Mouse (Mus musculus) erythroblast, embryonic 14.5 days (primary cell): ENCODE measurements around the gene Cd4. TPM values are rescaled to one million over a fixed set of nuclear protein-coding genes. Genes with fewer than 3 reads are reported as not detected.
"Not testable (repeated sequence)": the region's sequence is repeated elsewhere in the genome, so short reads cannot be mapped to it uniquely, and the experiment has no call there.

Experiments
- H3K27me3 ChIP-seq: 2 replicates; pipeline ENCODE4 v1.6.1; 2012; ENCODE audit warnings: inconsistent platforms; ENCODE audit not compliant: control insufficient read depth
- H3K36me3 ChIP-seq: 2 replicates; pipeline ENCODE4 v1.6.1; 2012; ENCODE audit warnings: mild to moderate bottlenecking, inconsistent platforms; ENCODE audit not compliant: control insufficient read depth
- H3K4me1 ChIP-seq: 2 replicates; pipeline ENCODE4 v1.6.1; 2012; ENCODE audit warnings: inconsistent platforms; ENCODE audit not compliant: control insufficient read depth
- H3K4me3 ChIP-seq: replicated peaks from 2 replicates; pipeline ENCODE3; 2012; ENCODE audit warnings: moderate library complexity, mild to moderate bottlenecking, inconsistent platforms
- H3K9me3 ChIP-seq: 2 replicates; pipeline ENCODE4 v1.6.1; 2012; ENCODE audit warnings: low read length, inconsistent platforms, mixed read lengths; ENCODE audit not compliant: control insufficient read depth
- GATA1 ChIP-seq: IDR thresholded peaks from 2 replicates; pipeline ENCODE4 v1.6.1; 2012; ENCODE audit warnings: low read length, inconsistent platforms, mixed read lengths
- TAL1 ChIP-seq: IDR thresholded peaks from 3 replicates; pipeline ENCODE4 v1.6.1; 2012; ENCODE audit warnings: low read length, inconsistent platforms, mixed read lengths
- polyA plus RNA-seq: library from polyadenylated mRNA; stranded (reverse); fragments of >175 nt; gene quantifications from 2 replicates; pipeline ENCODE4 v1.2.3, GENCODE M21; 2012

Cd4 gene
- polyA plus RNA-seq, 1 experiment = not detected

DNA sequence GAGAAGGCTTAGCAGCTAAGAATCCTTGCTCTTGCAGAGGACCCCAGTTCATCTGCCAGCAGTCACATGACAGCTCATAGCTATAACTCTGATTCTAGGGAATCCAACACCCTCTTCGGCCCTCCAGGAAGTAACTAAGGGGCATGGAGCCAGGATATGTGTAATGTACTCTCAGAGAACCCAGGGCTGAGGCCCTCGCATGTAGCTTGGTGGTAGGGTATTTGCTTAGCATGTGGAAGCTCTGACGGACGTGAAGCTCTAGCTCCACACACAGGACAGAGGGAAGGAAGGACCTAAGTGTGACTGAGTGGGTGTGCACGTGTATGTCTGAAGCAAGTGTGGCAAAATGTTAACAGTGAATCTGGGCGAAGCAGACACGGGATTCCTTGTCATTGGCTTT is 51.6 kb downstream of the Cd4 start:
- H3K4me3 ChIP-seq = no peak overlapping the region
- H3K27me3 ChIP-seq = peaks cover 12% of the 10 kb centered on the region
- TF ChIP-seq GATA1 (no peak), TAL1 (no peak)
- H3K4me1 ChIP-seq = peaks cover 32% of the 10 kb centered on the region
- H3K9me3 ChIP-seq = no peaks in the 10 kb centered on the region
- peaks cover 52% of the 10 kb centered on the region for H3K36me3 ChIP-seq

DNA sequence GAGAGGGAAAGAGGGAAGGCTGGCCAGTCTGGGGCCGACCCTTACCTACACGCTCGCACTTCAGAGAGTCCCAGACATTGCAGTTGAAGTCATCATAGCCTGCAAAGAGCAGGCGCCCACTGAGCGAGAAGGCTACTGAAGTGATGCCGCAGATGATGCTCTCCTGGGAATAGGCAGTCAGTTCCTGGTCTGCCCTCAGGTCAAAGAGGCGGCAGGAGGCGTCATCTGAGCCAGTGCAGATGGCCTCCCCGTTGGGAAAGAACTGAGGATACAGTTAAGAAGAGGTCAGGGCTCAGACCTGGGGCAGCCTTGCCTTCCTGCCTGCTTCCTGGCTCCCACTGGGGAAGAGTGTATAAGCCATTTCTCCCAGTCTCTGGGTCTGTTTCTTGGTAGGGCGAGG is 52.5 kb downstream of the Cd4 start:
- Histone ChIP-seq H3K4me1 (peaks cover 38% of the 10 kb centered on the region), H3K36me3 (peaks cover 58% of the 10 kb centered on the region), H3K4me3 (no peak overlapping the region), H3K27me3 (peaks cover 12% of the 10 kb centered on the region), H3K9me3 (no peaks in the 10 kb centered on the region)
- TF ChIP-seq TAL1 (no peak), GATA1 (no peak)

DNA sequence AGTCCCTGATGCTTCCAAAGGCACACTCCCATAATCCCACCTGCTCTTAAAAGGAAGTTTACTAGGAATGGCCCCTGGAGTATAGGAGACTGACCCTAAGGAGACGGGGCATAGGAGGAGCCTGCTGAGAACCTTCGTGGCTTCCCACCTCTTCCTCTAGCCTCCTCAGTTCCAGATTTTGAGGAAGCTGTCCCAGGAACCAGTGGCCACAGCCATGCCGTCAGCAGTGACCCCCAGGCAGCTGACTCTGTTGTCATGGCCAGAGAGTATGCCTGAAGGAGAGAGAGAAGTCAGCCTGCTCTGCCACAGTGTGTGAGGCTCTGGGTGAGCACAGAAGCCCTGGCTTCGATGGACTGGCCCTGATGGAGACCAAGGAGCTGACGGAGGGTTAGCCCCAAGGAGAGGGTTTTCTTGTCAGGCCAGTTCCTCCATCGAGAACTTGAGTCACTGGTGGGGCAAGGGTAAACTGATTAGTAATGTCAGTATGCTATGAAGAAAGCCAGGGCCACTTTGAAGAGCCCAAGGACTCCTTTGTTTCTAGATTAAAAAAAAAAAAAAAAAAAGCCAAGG is 53.4 kb downstream of the Cd4 start:
- Histone ChIP-seq H3K36me3 (peaks cover 60% of the 10 kb centered on the region), H3K9me3 (no peaks in the 10 kb centered on the region), H3K27me3 (peaks cover 6% of the 10 kb centered on the region), H3K4me1 (peaks cover 36% of the 10 kb centered on the region), H3K4me3 (no peak overlapping the region)
- TF ChIP-seq GATA1 (no peak), TAL1 (no peak)

DNA sequence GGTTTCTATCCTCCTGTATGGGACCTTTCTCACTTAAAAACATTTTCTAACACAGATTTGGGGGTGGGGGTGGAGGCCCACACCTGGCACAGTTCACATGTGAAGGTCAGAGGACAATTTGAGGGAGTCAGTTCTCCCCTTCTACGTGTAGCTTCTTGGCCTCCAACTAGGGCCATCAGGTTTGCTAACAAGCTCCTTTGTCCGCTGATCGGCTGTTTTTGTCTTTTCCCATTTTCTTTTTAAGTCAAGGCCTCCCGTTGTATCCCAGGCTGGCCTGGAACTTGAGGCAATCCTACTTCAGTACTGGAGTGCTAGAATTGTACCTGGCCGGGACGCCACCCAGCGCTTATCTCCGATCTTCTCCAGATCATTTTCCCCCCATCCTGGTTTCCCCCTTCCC is 56.4 kb downstream of the Cd4 start:
- TF ChIP-seq TAL1 = no peak
- no peak for TF ChIP-seq GATA1
- Histone ChIP-seq H3K9me3 (no peaks in the 10 kb centered on the region), H3K4me1 (peaks cover 56% of the 10 kb centered on the region), H3K27me3 (no peaks in the 10 kb centered on the region), H3K36me3 (peaks cover 69% of the 10 kb centered on the region), H3K4me3 (peak overlapping the region; percentile 74)

DNA sequence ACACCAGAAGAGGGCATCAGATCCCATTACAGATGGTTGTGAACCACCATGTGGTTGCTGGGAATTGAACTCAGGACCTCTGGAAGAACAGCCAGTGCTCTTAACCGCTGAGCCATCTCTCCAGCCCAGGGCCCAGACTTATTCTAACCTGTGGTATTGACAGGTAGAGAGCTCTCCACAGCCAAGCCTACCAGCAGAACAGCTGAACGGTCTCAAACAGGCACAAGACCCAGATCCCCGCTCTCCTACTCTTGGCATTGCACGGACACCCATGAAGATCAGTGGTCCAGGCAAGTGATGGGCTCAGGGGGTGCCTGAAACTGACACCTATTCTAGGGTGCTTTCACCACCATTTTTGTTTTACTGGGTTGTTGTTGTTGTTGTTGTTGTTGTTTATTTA is 56.8 kb downstream of the Cd4 start:
- Histone ChIP-seq H3K4me1 (peaks cover 56% of the 10 kb centered on the region), H3K4me3 (peak overlapping the region; percentile 74), H3K36me3 (peaks cover 68% of the 10 kb centered on the region)
- H3K9me3 ChIP-seq, H3K27me3 ChIP-seq: not testable (repeated sequence)

DNA sequence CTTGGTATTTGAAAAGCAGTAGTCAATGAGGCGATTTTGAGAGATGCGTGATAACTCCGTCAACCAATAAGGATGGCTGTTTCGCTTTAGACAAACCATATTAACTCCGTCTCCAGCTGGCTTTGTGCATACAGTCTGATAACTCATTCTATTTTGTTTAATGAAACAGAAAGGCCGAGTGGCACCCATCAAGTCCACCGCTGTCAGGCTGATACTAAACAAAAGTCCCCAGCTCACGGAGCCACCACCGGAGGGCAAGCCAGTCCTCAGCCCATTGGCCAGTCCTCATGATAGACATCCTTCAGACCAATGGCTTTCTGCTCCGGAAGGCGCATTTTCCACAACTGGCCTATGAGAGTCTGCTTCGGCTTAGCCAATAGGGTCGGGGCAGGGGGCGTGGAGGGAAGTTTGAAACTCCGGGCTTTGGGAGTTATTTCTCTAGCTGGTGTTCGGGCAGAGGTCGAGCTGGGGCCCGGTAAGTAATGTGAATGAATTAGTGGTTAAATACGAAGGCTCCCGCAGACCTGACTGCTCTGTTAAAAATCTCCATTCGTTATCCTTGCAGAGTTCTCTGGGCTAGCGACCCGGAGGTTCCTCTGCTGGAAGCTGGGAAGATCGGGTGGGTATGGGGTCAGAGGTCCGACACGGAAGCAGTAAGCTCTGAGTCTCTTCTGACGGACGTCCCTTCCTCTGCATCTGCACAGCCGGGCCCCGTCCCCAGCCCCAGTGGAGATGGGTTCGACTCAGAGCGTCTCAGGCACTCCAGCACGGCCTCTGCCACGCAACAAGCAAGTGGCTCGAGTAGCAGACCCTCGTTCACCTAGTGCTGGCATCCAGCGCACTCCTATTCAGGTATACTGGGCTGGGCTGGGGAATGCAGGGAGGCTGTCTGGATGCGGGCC is 58.0 kb downstream of the Cd4 start:
- TF ChIP-seq GATA1 (peak; percentile 63), TAL1 (no peak)
- no peaks in the 10 kb centered on the region for H3K27me3 ChIP-seq
- H3K9me3 ChIP-seq = no peaks in the 10 kb centered on the region
- peaks cover 49% of the 10 kb centered on the region for H3K4me1 ChIP-seq
- peaks cover 68% of the 10 kb centered on the region for H3K36me3 ChIP-seq
- H3K4me3 ChIP-seq = peak overlapping the region; percentile 74

DNA sequence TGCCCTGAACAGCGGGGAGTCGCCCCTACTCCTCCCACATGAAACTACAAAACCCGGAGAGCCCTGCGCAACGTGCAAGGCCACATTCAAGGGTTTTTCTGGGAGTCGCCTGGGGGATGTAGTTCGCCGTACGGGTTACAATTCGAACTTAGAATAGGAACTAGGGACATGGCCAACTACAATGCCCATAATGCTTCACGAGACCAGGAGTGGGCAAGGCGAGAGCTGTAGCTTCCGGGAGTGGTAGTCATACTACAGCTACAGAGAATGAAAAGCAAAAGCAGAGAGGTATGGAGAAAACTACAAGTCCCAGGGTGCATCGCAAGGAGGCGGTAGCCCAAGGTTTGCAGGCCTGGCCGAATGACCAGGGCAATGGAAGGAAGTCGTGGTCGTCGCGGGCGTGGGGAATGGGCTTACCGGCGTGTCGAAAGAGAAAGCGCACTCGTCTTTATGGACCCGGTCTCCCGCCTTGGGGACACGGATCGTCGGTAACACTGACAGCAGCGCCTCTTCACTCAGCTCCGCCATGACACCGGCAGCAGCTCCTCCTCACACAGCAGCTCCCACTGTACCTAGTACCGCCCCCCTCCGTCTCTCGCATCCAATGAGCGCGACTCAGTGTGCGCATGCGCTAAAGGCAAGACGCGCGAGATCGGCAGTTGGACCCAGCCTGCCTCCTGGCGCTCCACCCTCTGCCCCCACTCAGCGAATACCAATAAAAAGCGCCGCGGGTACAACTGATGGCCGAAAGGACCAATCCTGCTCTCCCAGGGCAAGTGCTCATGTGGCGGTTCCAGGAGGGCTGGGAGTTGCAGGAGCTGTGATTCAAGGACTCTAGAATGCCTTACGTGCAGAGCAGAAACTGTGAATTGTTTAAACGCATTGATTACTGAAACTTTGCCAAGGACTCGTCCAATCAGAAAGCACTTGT is 58.9 kb downstream of the Cd4 start, which contains the start of the genes Usp5 and Cdca3:
Gene Usp5 (minus strand): TSS at position 617 of the 931 bp plus-strand sequence.
Gene Cdca3 (plus strand): TSS at position 680 of the 931 bp plus-strand sequence.
- no peaks in the 10 kb centered on the region for H3K27me3 ChIP-seq
- TF ChIP-seq TAL1 (no peak), GATA1 (no peak)
- no peaks in the 10 kb centered on the region for H3K9me3 ChIP-seq
- peak within 1 kb of the TSS; percentile 74 for H3K4me3 ChIP-seq
- H3K4me1 ChIP-seq = peaks cover 44% of the 10 kb centered on the region
- H3K36me3 ChIP-seq = peaks cover 68% of the 10 kb centered on the region

DNA sequence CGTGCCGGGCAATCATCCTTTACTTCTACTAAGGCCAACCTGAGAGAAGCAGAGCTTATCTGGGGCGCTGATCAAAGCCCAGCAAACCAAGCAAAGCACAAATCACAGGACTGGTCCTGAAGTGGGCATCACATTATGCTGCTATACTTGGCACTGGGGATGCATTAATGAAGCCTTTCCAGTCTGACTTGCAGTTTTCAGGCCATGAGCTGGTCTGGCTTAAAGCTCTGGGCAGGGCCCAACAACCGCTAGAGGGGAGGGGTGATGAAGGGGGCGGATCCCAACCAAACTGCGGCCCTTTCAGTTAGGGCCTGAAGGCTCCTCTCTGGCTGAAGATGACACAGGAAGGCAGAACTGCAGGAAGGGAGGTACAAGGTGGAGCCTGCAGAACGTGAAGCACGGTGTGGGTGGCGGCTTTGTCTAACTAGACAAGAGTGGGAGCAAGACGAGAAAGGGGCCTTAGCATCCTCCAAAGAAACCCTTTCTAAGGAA is 59.9 kb downstream of the Cd4 start:
- no peaks in the 10 kb centered on the region for H3K27me3 ChIP-seq
- TF ChIP-seq TAL1 = no peak
- peak; percentile 87 for TF ChIP-seq GATA1
- H3K9me3 ChIP-seq = no peaks in the 10 kb centered on the region
- H3K4me1 ChIP-seq = peaks cover 42% of the 10 kb centered on the region
- peak overlapping the region; percentile 74 for H3K4me3 ChIP-seq
- peaks cover 68% of the 10 kb centered on the region for H3K36me3 ChIP-seq

DNA sequence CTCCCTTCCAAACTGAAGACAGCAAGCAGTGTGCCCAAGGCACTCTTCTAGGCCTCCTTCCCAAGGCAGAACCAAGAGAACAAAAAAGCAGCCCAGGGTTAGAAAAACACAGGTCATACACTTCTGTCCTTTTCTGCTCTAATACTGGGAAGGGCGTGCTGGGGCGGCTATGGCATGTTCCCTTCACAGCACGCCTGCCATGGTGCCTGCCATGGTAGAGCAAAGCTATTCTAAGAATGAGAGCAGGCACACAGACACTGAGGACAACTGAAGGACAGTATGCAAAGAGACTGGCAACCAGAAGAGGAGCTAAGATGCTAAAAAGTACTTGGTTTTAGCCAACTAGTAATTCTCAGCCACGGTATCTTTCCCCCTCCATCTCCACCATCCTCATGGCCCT is 66.0 kb downstream of the Cd4 start:
- Histone ChIP-seq H3K36me3 (peaks cover 98% of the 10 kb centered on the region), H3K9me3 (no peaks in the 10 kb centered on the region), H3K4me3 (no peak overlapping the region), H3K27me3 (no peaks in the 10 kb centered on the region), H3K4me1 (peaks cover 2% of the 10 kb centered on the region; the same call in 1 of the 2 replicates)
- TF ChIP-seq GATA1 = no peak
- no peak for TF ChIP-seq TAL1
